ENCODE assay signal across 22 mouse cellular contexts in the genomic region with DNA sequence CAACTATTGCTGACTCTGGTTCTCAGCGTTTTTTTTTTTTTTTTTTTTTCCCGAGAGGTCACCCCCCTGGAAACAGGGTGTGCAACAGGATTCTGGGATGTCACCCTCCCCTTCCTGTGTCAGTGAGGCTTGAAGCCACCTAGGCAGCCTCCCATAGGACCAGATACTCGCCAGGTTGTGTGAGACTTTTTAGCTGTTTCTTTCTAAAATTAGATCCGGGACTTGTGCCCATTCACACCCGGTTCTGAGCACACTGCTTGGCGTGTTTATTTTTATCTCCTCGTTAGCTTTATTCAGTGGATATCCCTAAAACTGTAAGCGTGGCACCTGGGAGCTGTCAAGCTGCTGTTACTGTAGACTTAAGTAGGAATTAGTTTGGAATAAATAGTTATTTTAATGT. TPM values are rescaled to one million over a fixed set of nuclear protein-coding genes. Genes with fewer than 3 reads are reported as not detected.
DNase-seq lines count a peak whose midpoint lies in the region; ATAC-seq lines count a peak whose summit lies in the region.
"Had no signal": no experiment of that assay in that cellular context is flagged by ENCODE, and none has a peak within 500 bp of the region (broad histone marks: within the 10 kb centered on the region; RNA-seq: fewer than 3 reads in every experiment).

No protein-coding gene starts in this region.

- peak; percentile 49 for DNase-seq in gastrocnemius, adult 18-20 months (ENCODE audit: low spot score)
- no peak for DNase-seq in gastrocnemius, postnatal 4 days (ENCODE audit: low spot score in 2 of 2)
- peak; percentile 60 to 85 for DNase-seq in left cerebral cortex, postnatal 14 days (ENCODE audit: low spot score in 2 of 2)
- no peak for DNase-seq in left cerebral cortex, adult 18-20 months (ENCODE audit: low spot score in 2 of 2)
- DNase-seq in heart, postnatal 4 days = peak; percentile 30
- no peak for DNase-seq in midbrain, embryonic 11.5 days (ENCODE audit: low spot score, missing footprints)
- DNase-seq: adrenal gland, postnatal 25 days; gastrocnemius, postnatal 25 days; layer of hippocampus, postnatal 36 days; thymus, adult 18-20 months had no signal

- peak overlapping the region; percentile 49 to 78 for H3K27ac ChIP-seq in heart, embryonic 14.5 days (replicated peaks in 1 of 2; ENCODE audit: control insufficient read depth in 1 of 2, insufficient read depth in 1 of 2, low read depth in 2 of 2, low read length in 2 of 2)
- H3K27ac ChIP-seq in midbrain, embryonic 11.5 days (ENCODE audit: low read depth, low read length) = no peak overlapping the region
- H3K27ac ChIP-seq: forebrain, embryonic 15.5 days; hindbrain, embryonic 14.5 days; intestine, embryonic 15.5 days; kidney, postnatal 0 days; liver, embryonic 12.5 days; lung, embryonic 15.5 days; macrophage; midbrain, embryonic 12.5 days; neural tube, embryonic 13.5 days had no signal

- no peak overlapping the region for H3K4me3 ChIP-seq in heart, embryonic 14.5 days (ENCODE audit: control insufficient read depth in 1 of 2, insufficient read depth in 1 of 2, low read depth in 1 of 2, low read length in 2 of 2)
- no peak overlapping the region for H3K4me3 ChIP-seq in midbrain, embryonic 11.5 days (ENCODE audit: low read depth, low read length)
- H3K4me3 ChIP-seq: forebrain, embryonic 15.5 days; intestine, embryonic 15.5 days; liver, embryonic 12.5 days; lung, embryonic 15.5 days; midbrain, embryonic 12.5 days; neural tube, embryonic 13.5 days had no signal

- intact Hi-C loops in left cerebral cortex, postnatal 14 days (cut with DNase I) = no loop called here

- 39% methylated on average over 8 of the region's 8 CpGs for WGBS in heart, embryonic 14.5 days
- 77% methylated on average over 8 of the region's 8 CpGs for WGBS in midbrain, embryonic 11.5 days

- peaks cover 23 to 41% of the 10 kb centered on the region in 2 experiments for H3K4me1 ChIP-seq in heart, embryonic 14.5 days (ENCODE audit: control insufficient read depth in 2 of 2, insufficient read depth in 2 of 2, low read length in 2 of 2)
- H3K4me1 ChIP-seq in midbrain, embryonic 11.5 days (ENCODE audit: control insufficient read depth, insufficient read depth, low read length) = peaks cover 10% of the 10 kb centered on the region

- peaks cover 31% of the 10 kb centered on the region for H3K36me3 ChIP-seq in heart, embryonic 14.5 days (ENCODE audit: control insufficient read depth, insufficient read depth, low read length)
- H3K36me3 ChIP-seq in midbrain, embryonic 11.5 days (ENCODE audit: control insufficient read depth, insufficient read depth, low read length) = no peaks in the 10 kb centered on the region; the same call in 1 of the 2 replicates
- H3K36me3 ChIP-seq: intestine, embryonic 15.5 days; liver, embryonic 12.5 days had no signal

- H3K9ac ChIP-seq in heart, embryonic 14.5 days (ENCODE audit: low read length) = peak overlapping the region; percentile 25; the same call in 1 of the 2 replicates
- H3K9ac ChIP-seq in midbrain, embryonic 11.5 days (ENCODE audit: low read length) = no peak overlapping the region
- H3K9ac ChIP-seq: forebrain, embryonic 15.5 days; hindbrain, embryonic 14.5 days; intestine, embryonic 15.5 days; liver, embryonic 12.5 days; lung, embryonic 15.5 days; midbrain, embryonic 12.5 days; neural tube, embryonic 13.5 days had no signal

- H3K9me3 ChIP-seq in heart, embryonic 14.5 days (ENCODE audit: control insufficient read depth, low read length) = no peaks in the 10 kb centered on the region
- no peaks in the 10 kb centered on the region for H3K9me3 ChIP-seq in midbrain, embryonic 11.5 days (ENCODE audit: control insufficient read depth, low read length)
- H3K9me3 ChIP-seq: forebrain, embryonic 15.5 days; intestine, embryonic 15.5 days; liver, embryonic 12.5 days; lung, embryonic 15.5 days; midbrain, embryonic 12.5 days; neural tube, embryonic 13.5 days had no signal

- H3K27me3 ChIP-seq in heart, embryonic 14.5 days (ENCODE audit: control insufficient read depth, insufficient read depth, low read length) = no peaks in the 10 kb centered on the region
- no peaks in the 10 kb centered on the region for H3K27me3 ChIP-seq in midbrain, embryonic 11.5 days (ENCODE audit: control insufficient read depth, insufficient read depth, low read length)
- H3K27me3 ChIP-seq: forebrain, embryonic 15.5 days; intestine, embryonic 15.5 days; lung, embryonic 15.5 days; neural tube, embryonic 13.5 days; Patski had no signal

- H3K4me2 ChIP-seq in heart, embryonic 14.5 days (ENCODE audit: low read length) = 0 out of 2 replicates have a peak overlapping the region, but pooled peaks have one; percentile 7
- H3K4me2 ChIP-seq in midbrain, embryonic 11.5 days = no peak overlapping the region
- H3K4me2 ChIP-seq: forebrain, embryonic 15.5 days; hindbrain, embryonic 14.5 days; intestine, embryonic 15.5 days; liver, embryonic 12.5 days; lung, embryonic 15.5 days; midbrain, embryonic 12.5 days; neural tube, embryonic 13.5 days had no signal

- no peak for ATAC-seq in heart, embryonic 14.5 days (ENCODE audit: insufficient number of reproducible peaks, insufficient read depth, low FRiP score, low read depth)
- ATAC-seq in midbrain, embryonic 11.5 days (ENCODE audit: low FRiP score) = no peak
- ATAC-seq: activated CD4-positive, CD25-positive, alpha-beta regulatory T cell, adult 4 months; forebrain, embryonic 15.5 days; intestine, embryonic 15.5 days; liver, embryonic 12.5 days had no signal

RNA-seq across cellular contexts. Expression of gene Ift43, which starts 4.2 kb away (rescaled TPM):
- 10 to 100 TPM; 10.5 to 12.7 TPM for total RNA-seq in gastrocnemius, adult 18-20 months (2021)
- 10 to 100 TPM; 20.2 to 21.2 TPM for total RNA-seq in gastrocnemius, postnatal 4 days (2021)
- 10 to 100 TPM; 10.9 to 12.4 TPM for total RNA-seq in left cerebral cortex, postnatal 14 days (2021)
- 10 to 100 TPM; 16.1 to 16.4 TPM for total RNA-seq in left cerebral cortex, adult 18-20 months (2021)
- 142 and 149 TPM in 2 replicates for polyA plus RNA-seq in heart, embryonic 14.5 days (2014; fragmentation: Nextera tagmentation; extraction: Ambion mirVana)
- total RNA-seq in heart, postnatal 4 days (2021) = 10 to 100 TPM; 42.8 to 45.3 TPM
- 89.8 and 95.4 TPM in 2 replicates for polyA plus RNA-seq in midbrain, embryonic 11.5 days (2014; fragmentation: Nextera tagmentation; extraction: Ambion mirVana)

RNA-seq across cellular contexts. Expression of gene Tgfb3, which starts 7.7 kb away (rescaled TPM):
- 10 to 100 TPM; 41.9 to 54.3 TPM for total RNA-seq in gastrocnemius, adult 18-20 months (2021)
- 10 to 100 TPM; 60.7 to 62.6 TPM for total RNA-seq in gastrocnemius, postnatal 4 days (2021)
- total RNA-seq in left cerebral cortex, postnatal 14 days (2021) = 10 to 100 TPM; 11.9 to 13.8 TPM
- 10 to 100 TPM; 16.4 to 17.9 TPM for total RNA-seq in left cerebral cortex, adult 18-20 months (2021)
- 14.7 and 15.1 TPM in 2 replicates for polyA plus RNA-seq in heart, embryonic 14.5 days (2014; fragmentation: Nextera tagmentation; extraction: Ambion mirVana)
- total RNA-seq in heart, postnatal 4 days (2021) = 10 to 100 TPM; 18.6 to 19.2 TPM
- 3.5 and 4.6 TPM in 2 replicates for polyA plus RNA-seq in midbrain, embryonic 11.5 days (2014; fragmentation: Nextera tagmentation; extraction: Ambion mirVana)

Comparison
In these comparisons a context has a peak if more than half of its experiments do, and no peak if none do; other contexts are left out.
1. DNase-seq: peak in gastrocnemius, adult 18-20 months (single experiment), left cerebral cortex, postnatal 14 days (2 of 2) and heart, postnatal 4 days (single experiment); none in gastrocnemius, postnatal 4 days (0 of 2), left cerebral cortex, adult 18-20 months (0 of 2) and midbrain, embryonic 11.5 days (single experiment).